Mouse (Mus musculus) ES-E14 (cell line): Measurements from ENCODE around the gene Dnaaf2.

Experiments
- CHD2 ChIP-seq: IDR thresholded peaks from 2 replicates; pipeline ENCODE4 v1.6.1; 2014; ENCODE audit warnings: mild to moderate bottlenecking, low read depth, low read length, inconsistent platforms
- HCFC1 ChIP-seq: IDR thresholded peaks from 2 replicates; pipeline ENCODE4 v1.6.1; 2012; ENCODE audit warnings: low read length, inconsistent platforms, borderline replicate concordance; ENCODE audit not compliant: insufficient read depth
- MAFK ChIP-seq: IDR thresholded peaks from 2 replicates; pipeline ENCODE4 v1.6.1; 2014; ENCODE audit warnings: mild to moderate bottlenecking, low read depth, low read length, inconsistent platforms; ENCODE audit not compliant: insufficient read depth
- ZC3H11A ChIP-seq: IDR thresholded peaks from 2 replicates; pipeline ENCODE4 v1.6.1; 2012; ENCODE audit warnings: low read depth, mild to moderate bottlenecking, inconsistent platforms, low read length, borderline replicate concordance
- ZNF384 ChIP-seq: IDR thresholded peaks from 2 replicates; pipeline ENCODE4 v1.6.1; 2012; ENCODE audit warnings: low read depth, low read length, inconsistent platforms

- TF ChIP-seq CHD2 (no peak), ZNF384 (peak; percentile 46; the same call in 1 of the 2 replicates), HCFC1 (no peak), ZC3H11A (no peak), MAFK (no peak)
Measured at GRCm38 (mm10) chr12:69210056-69210979, 12.1 kb upstream of the Dnaaf2 start.
